Mouse (Mus musculus): Measurements from ENCODE around the gene Herc1.
"Not testable (repeated sequence)": the region's sequence is repeated elsewhere in the genome, so short reads cannot be mapped to it uniquely, and the experiment has no call there.

DNA sequence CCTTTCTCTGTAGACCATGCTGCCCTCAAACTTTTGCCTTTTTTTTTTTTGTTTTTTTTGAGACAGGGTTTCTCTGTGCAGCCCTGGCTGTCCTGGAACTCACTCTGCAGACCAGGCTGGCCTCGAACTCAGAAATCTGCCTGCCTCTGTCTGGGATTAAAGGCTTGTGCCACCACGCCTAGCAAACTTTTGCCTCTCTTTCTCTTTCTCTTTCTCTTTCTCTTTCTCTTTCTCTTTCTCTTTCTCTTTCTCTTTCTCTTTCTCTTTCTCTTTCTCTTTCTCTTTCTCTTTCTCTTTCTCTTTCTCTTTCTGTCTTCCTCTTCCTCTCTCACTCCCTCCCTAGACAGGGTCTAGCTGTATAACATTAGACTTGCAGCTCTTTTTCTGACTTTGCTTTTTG is 40.1 kb downstream of the Herc1 start:
- TF ChIP-seq CEBPB (IDR thresholded peaks at IDR 0.05; ENCODE audit: insufficient read depth, poor library complexity, severe bottlenecking); E2F4 (IDR thresholded peaks at IDR 0.05; ENCODE audit: insufficient read depth); REST (IDR thresholded peaks at IDR 0.05; ENCODE audit: insufficient read depth, insufficient read length); POLR2A (IDR thresholded peaks at IDR 0.05; ENCODE audit: insufficient read length, low read depth); POLR2AphosphoS2 (IDR thresholded peaks at IDR 0.05; ENCODE audit: insufficient read length, low read depth); MYOG (IDR thresholded peaks at IDR 0.05; ENCODE audit: control insufficient read depth in 1 of 3, insufficient read depth in 1 of 3, insufficient read length in 2 of 3, low read depth in 2 of 3); TCF12 (IDR thresholded peaks at IDR 0.05; ENCODE audit: insufficient read depth, poor library complexity, severe bottlenecking); MAX (IDR thresholded peaks at IDR 0.05; ENCODE audit: low read depth): not testable (repeated sequence)
